Mouse (Mus musculus): ENCODE data around the gene Baiap2l1. TPM values are rescaled to one million over a fixed set of nuclear protein-coding genes. Genes with fewer than 3 reads are reported as not detected.

The Baiap2l1 gene
- total and polyA plus RNA-seq, 3 experiments = 0.11 TPM; not detected in 2

DNA sequence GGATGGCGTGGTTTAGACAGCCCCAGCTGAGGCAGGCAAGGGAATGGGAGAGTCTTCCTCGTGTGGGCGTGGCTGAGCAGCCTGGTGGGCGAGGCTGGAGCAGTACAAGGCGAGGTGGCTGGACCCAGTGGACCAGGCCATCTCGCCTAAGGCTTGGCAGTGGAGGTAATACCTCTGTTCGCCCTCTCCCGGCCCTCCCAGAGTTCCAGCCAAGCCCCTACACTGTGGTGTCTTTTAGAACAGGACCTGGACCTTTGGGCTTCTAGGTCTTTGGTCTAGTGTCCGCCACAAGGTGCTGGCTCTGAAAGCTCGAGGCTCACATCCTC lies 643 bp upstream of the Baiap2l1 start:
- Histone ChIP-seq H3K4me3 (ENCODE audit: low read depth, low read length) (peak overlapping the region; percentile 22; the same call in 1 of the 2 replicates), H3K36me3 (replicated peaks) (no peaks in the 10 kb centered on the region), H3K9me3 (replicated peaks) (peaks cover 43% of the 10 kb centered on the region), H3K4me1 (ENCODE audit: insufficient read depth, low read depth, low read length) (no peaks in the 10 kb centered on the region), H3K27me3 (ENCODE audit: insufficient read depth, low read length) (no peaks in the 10 kb centered on the region)
- no peak for DNase-seq (ENCODE audit: low spot score)
- ATAC-seq (ENCODE audit: extremely low read depth, insufficient number of reproducible peaks, low FRiP score, poor library complexity, severe bottlenecking) = no peak
- TF ChIP-seq GATA2 (IDR thresholded peaks at IDR 0.05; ENCODE audit: borderline replicate concordance, low read depth, low read length) (no peak), CTCF (IDR thresholded peaks at IDR 0.05; ENCODE audit: low read depth, low read length) (no peak), GATA1 (IDR thresholded peaks at IDR 0.05; ENCODE audit: borderline replicate concordance, low read length) (no peak), POLR2AphosphoS5 (IDR thresholded peaks at IDR 0.05; ENCODE audit: insufficient replicate concordance, low read depth, low read length) (no peak), TAL1 (conservative IDR thresholded peaks at IDR 0.05; ENCODE audit: low read depth, low read length) (no peak)

GRCm38 (mm10) chr5:144357551-144357880 lies 396 bp downstream of the Baiap2l1 start:
- no peaks in the 10 kb centered on the region for H3K36me3 ChIP-seq (replicated peaks)
- no peak overlapping the region; the same call in 1 of the 2 replicates for H3K4me3 ChIP-seq (ENCODE audit: low read depth, low read length)
- H3K4me1 ChIP-seq (ENCODE audit: insufficient read depth, low read depth, low read length) = no peaks in the 10 kb centered on the region
- ATAC-seq (ENCODE audit: extremely low read depth, insufficient number of reproducible peaks, low FRiP score, poor library complexity, severe bottlenecking) = no peak
- no peak for DNase-seq (ENCODE audit: low spot score)
- H3K9me3 ChIP-seq (replicated peaks) = peaks cover 35% of the 10 kb centered on the region
- TF ChIP-seq GATA1 (IDR thresholded peaks at IDR 0.05; ENCODE audit: borderline replicate concordance, low read length) (no peak), POLR2AphosphoS5 (IDR thresholded peaks at IDR 0.05; ENCODE audit: insufficient replicate concordance, low read depth, low read length) (no peak), TAL1 (conservative IDR thresholded peaks at IDR 0.05; ENCODE audit: low read depth, low read length) (no peak), CTCF (IDR thresholded peaks at IDR 0.05; ENCODE audit: low read depth, low read length) (no peak)
- H3K27me3 ChIP-seq (ENCODE audit: insufficient read depth, low read length) = no peaks in the 10 kb centered on the region

GRCm38 (mm10) chr5:144356776-144357455 lies 996 bp downstream of the Baiap2l1 start:
- Histone ChIP-seq H3K36me3 (replicated peaks) (no peaks in the 10 kb centered on the region), H3K4me1 (ENCODE audit: insufficient read depth, low read depth, low read length) (no peaks in the 10 kb centered on the region), H3K9me3 (replicated peaks) (peaks cover 30% of the 10 kb centered on the region), H3K4me3 (ENCODE audit: low read depth, low read length) (no peak overlapping the region), H3K27me3 (ENCODE audit: insufficient read depth, low read length) (no peaks in the 10 kb centered on the region)
- DNase-seq (ENCODE audit: low spot score) (no peak), ATAC-seq (ENCODE audit: extremely low read depth, insufficient number of reproducible peaks, low FRiP score, poor library complexity, severe bottlenecking) (no peak)
- TF ChIP-seq GATA1 (IDR thresholded peaks at IDR 0.05; ENCODE audit: borderline replicate concordance, low read length) (no peak), POLR2AphosphoS5 (IDR thresholded peaks at IDR 0.05; ENCODE audit: insufficient replicate concordance, low read depth, low read length) (no peak), TAL1 (conservative IDR thresholded peaks at IDR 0.05; ENCODE audit: low read depth, low read length) (no peak), CTCF (IDR thresholded peaks at IDR 0.05; ENCODE audit: low read depth, low read length) (no peak), GATA2 (IDR thresholded peaks at IDR 0.05; ENCODE audit: borderline replicate concordance, low read depth, low read length) (no peak)

- H3K36me3 ChIP-seq (replicated peaks) = no peaks in the 10 kb centered on the region
- H3K4me3 ChIP-seq (ENCODE audit: low read depth, low read length) = no peak overlapping the region
- DNase-seq (ENCODE audit: low spot score) = no peak
- H3K9me3 ChIP-seq (replicated peaks) = peaks cover 5% of the 10 kb centered on the region
- TF ChIP-seq GATA1 (IDR thresholded peaks at IDR 0.05; ENCODE audit: borderline replicate concordance, low read length) (no peak), POLR2AphosphoS5 (IDR thresholded peaks at IDR 0.05; ENCODE audit: insufficient replicate concordance, low read depth, low read length) (no peak), CTCF (IDR thresholded peaks at IDR 0.05; ENCODE audit: low read depth, low read length) (no peak), TAL1 (conservative IDR thresholded peaks at IDR 0.05; ENCODE audit: low read depth, low read length) (no peak), GATA2 (IDR thresholded peaks at IDR 0.05; ENCODE audit: borderline replicate concordance, low read depth, low read length) (no peak)
- no peaks in the 10 kb centered on the region for H3K27me3 ChIP-seq (ENCODE audit: insufficient read depth, low read length)
- H3K4me1 ChIP-seq (ENCODE audit: insufficient read depth, low read depth, low read length) = no peaks in the 10 kb centered on the region
- no peak for ATAC-seq (ENCODE audit: extremely low read depth, insufficient number of reproducible peaks, low FRiP score, poor library complexity, severe bottlenecking)
Observed at GRCm38 (mm10) chr5:144352250-144353047, 5.5 kb downstream of the Baiap2l1 start.

DNA sequence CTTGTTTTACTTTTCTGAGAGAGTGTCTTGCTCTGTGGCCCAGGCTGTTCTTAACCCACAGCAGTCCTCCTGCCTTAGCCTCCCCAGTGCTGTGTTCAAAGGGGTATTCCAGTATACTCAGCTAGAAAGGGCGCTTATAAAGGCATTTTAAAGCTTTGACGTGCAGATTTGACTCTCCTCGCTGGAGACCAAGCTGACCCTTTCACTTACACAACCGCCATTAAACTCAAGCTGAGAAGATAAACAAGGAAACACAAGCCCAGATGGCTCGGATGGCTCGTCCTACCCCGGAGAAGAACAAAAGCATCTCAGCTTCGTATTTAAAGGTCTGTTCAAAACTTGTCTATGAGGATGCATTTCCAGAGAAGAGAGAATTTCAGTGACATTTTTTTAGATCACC lies 6.7 kb downstream of the Baiap2l1 start:
- Histone ChIP-seq H3K9me3 (replicated peaks) (no peaks in the 10 kb centered on the region), H3K4me1 (ENCODE audit: insufficient read depth, low read depth, low read length) (no peaks in the 10 kb centered on the region), H3K4me3 (ENCODE audit: low read depth, low read length) (no peak overlapping the region), H3K27me3 (ENCODE audit: insufficient read depth, low read length) (no peaks in the 10 kb centered on the region), H3K36me3 (replicated peaks) (no peaks in the 10 kb centered on the region)
- TF ChIP-seq POLR2AphosphoS5 (IDR thresholded peaks at IDR 0.05; ENCODE audit: insufficient replicate concordance, low read depth, low read length) (no peak), TAL1 (conservative IDR thresholded peaks at IDR 0.05; ENCODE audit: low read depth, low read length) (no peak), GATA1 (IDR thresholded peaks at IDR 0.05; ENCODE audit: borderline replicate concordance, low read length) (no peak), GATA2 (IDR thresholded peaks at IDR 0.05; ENCODE audit: borderline replicate concordance, low read depth, low read length) (no peak), CTCF (IDR thresholded peaks at IDR 0.05; ENCODE audit: low read depth, low read length) (no peak)
- DNase-seq (ENCODE audit: low spot score) (no peak), ATAC-seq (ENCODE audit: extremely low read depth, insufficient number of reproducible peaks, low FRiP score, poor library complexity, severe bottlenecking) (no peak)

- ATAC-seq (ENCODE audit: extremely low read depth, insufficient number of reproducible peaks, low FRiP score, poor library complexity, severe bottlenecking) (no peak), DNase-seq (ENCODE audit: low spot score) (no peak)
- Histone ChIP-seq H3K9me3 (replicated peaks) (no peaks in the 10 kb centered on the region), H3K27me3 (ENCODE audit: insufficient read depth, low read length) (no peaks in the 10 kb centered on the region), H3K4me1 (ENCODE audit: insufficient read depth, low read depth, low read length) (no peaks in the 10 kb centered on the region), H3K4me3 (ENCODE audit: low read depth, low read length) (no peak overlapping the region), H3K36me3 (replicated peaks) (no peaks in the 10 kb centered on the region)
- TF ChIP-seq GATA1 (IDR thresholded peaks at IDR 0.05; ENCODE audit: borderline replicate concordance, low read length) (no peak), TAL1 (conservative IDR thresholded peaks at IDR 0.05; ENCODE audit: low read depth, low read length) (no peak)
Observed at GRCm38 (mm10) chr5:144344592-144344991, 13.3 kb downstream of the Baiap2l1 start.
